Mouse (Mus musculus): ENCODE measurements around the gene Capn3. TPM values are rescaled to one million over a fixed set of nuclear protein-coding genes. Genes with fewer than 3 reads are reported as not detected.

Gene Capn3
- polyA plus RNA-seq, 2 experiments: 2.5 to 3.3 TPM

GRCm38 (mm10) chr2:120454987-120455386 lies 832 bp upstream of the Capn3 start:
- no peak for DNase-seq (ENCODE audit: low read depth in 3 of 3, low spot score in 3 of 3)
- no peak for ATAC-seq (ENCODE audit: insufficient read depth)
- Histone ChIP-seq H3K4me1 (replicated peaks; ENCODE audit: control insufficient read depth in 2 of 2, insufficient read depth in 2 of 2, low read length in 1 of 2) (no peaks in the 10 kb centered on the region), H3K9ac (replicated peaks) (no peak overlapping the region), H3K36me3 (replicated peaks; ENCODE audit: control insufficient read depth, insufficient read depth, low read depth) (no peaks in the 10 kb centered on the region), H3K27me3 (ENCODE audit: control insufficient read depth, insufficient read depth, low read length) (no peaks in the 10 kb centered on the region), H3K27ac (no peak overlapping the region), H3K4me3 (ENCODE audit: insufficient read depth in 1 of 2, low read depth in 2 of 2, low read length in 2 of 2) (no peak overlapping the region), H3K9me3 (ENCODE audit: control insufficient read depth, low read length) (no peaks in the 10 kb centered on the region), H3K4me2 (ENCODE audit: low read depth) (no peak overlapping the region)
- no peak for TF ChIP-seq EP300 (IDR thresholded peaks at IDR 0.05; ENCODE audit: low read depth)
- no peak for TF ChIP-seq CTCF (IDR thresholded peaks at IDR 0.05; ENCODE audit: low read depth)
- WGBS (ENCODE audit: insufficient replicate concordance): 44% methylated on average over 2 of the region's 2 CpGs

- TF ChIP-seq EP300 (IDR thresholded peaks at IDR 0.05; ENCODE audit: low read depth) (no peak), CTCF (IDR thresholded peaks at IDR 0.05; ENCODE audit: low read depth) (no peak)
- Histone ChIP-seq H3K4me2 (ENCODE audit: low read depth) (no peak overlapping the region), H3K27ac (no peak overlapping the region), H3K36me3 (replicated peaks; ENCODE audit: control insufficient read depth, insufficient read depth, low read depth) (no peaks in the 10 kb centered on the region), H3K4me3 (ENCODE audit: insufficient read depth in 1 of 2, low read depth in 2 of 2, low read length in 2 of 2) (no peak overlapping the region), H3K9ac (replicated peaks) (no peak overlapping the region), H3K27me3 (ENCODE audit: control insufficient read depth, insufficient read depth, low read length) (no peaks in the 10 kb centered on the region), H3K9me3 (ENCODE audit: control insufficient read depth, low read length) (no peaks in the 10 kb centered on the region), H3K4me1 (replicated peaks; ENCODE audit: control insufficient read depth in 2 of 2, insufficient read depth in 2 of 2, low read length in 1 of 2) (peaks cover 0 to 15% of the 10 kb centered on the region in 2 experiments; a peak in 2 of 4 replicates)
- DNase-seq (ENCODE audit: low read depth in 3 of 3, low spot score in 3 of 3): no peak
- no peak for ATAC-seq (ENCODE audit: insufficient read depth)
- WGBS (ENCODE audit: insufficient replicate concordance): 79% methylated on average over 4 of the region's 4 CpGs
Observed at GRCm38 (mm10) chr2:120460216-120460615, 4.4 kb downstream of the Capn3 start.

DNA sequence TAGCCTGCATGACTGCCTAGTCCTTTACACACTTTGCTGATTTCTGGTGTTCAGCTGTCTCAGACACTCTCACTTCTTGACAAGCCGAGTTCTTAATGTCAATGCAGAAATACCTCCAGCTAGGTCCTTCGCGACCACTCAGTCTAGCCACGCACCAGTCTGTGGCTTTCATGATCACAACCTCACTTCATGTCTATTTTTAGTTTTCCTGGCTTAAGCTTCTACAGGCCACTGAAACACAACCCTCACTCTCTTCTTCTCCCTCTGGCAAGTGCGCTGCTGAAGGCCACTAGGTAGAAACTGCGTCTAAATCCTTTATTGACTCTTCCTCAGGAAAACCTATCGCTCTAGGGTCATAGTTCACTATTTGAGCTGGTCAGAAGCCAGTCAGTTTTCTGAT lies 7.5 kb downstream of the Capn3 start:
- DNase-seq (ENCODE audit: low read depth in 3 of 3, low spot score in 3 of 3) (no peak), ATAC-seq (ENCODE audit: insufficient read depth) (no peak)
- WGBS (ENCODE audit: insufficient replicate concordance): 40% methylated on average over 7 of the region's 7 CpGs

DNA sequence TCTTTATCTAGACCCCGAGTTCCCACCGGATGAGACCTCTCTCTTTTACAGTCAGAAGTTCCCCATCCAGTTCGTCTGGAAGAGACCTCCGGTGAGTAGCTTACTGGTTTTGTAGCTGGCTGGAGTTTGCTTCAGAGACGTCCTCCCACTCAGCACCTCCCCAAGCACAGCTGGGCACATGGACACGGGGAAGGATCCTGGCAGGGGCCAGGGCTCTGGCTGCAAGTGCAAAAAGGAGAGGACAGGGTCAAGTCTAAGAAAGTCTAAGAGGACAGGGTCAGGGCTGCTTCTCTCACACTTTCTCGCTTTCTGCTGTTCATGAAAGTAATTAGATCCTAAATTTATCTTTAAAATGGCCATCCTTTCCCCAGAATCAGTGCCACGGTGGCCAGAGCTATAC lies 8.3 kb downstream of the Capn3 start:
- Histone ChIP-seq H3K9me3 (ENCODE audit: control insufficient read depth, low read length) (no peaks in the 10 kb centered on the region), H3K9ac (replicated peaks) (no peak overlapping the region), H3K36me3 (replicated peaks; ENCODE audit: control insufficient read depth, insufficient read depth, low read depth) (no peaks in the 10 kb centered on the region), H3K27me3 (ENCODE audit: control insufficient read depth, insufficient read depth, low read length) (no peaks in the 10 kb centered on the region), H3K4me1 (replicated peaks; ENCODE audit: control insufficient read depth in 2 of 2, insufficient read depth in 2 of 2, low read length in 1 of 2) (peaks cover 0 to 18% of the 10 kb centered on the region in 2 experiments; a peak in 2 of 4 replicates), H3K4me3 (ENCODE audit: insufficient read depth in 1 of 2, low read depth in 2 of 2, low read length in 2 of 2) (no peak overlapping the region), H3K27ac (no peak overlapping the region), H3K4me2 (ENCODE audit: low read depth) (no peak overlapping the region)
- WGBS (ENCODE audit: insufficient replicate concordance): 45% methylated on average over 8 of the region's 8 CpGs
- DNase-seq (ENCODE audit: low read depth in 3 of 3, low spot score in 3 of 3): no peak
- no peak for TF ChIP-seq EP300 (IDR thresholded peaks at IDR 0.05; ENCODE audit: low read depth)
- no peak for TF ChIP-seq CTCF (IDR thresholded peaks at IDR 0.05; ENCODE audit: low read depth)
- no peak for ATAC-seq (ENCODE audit: insufficient read depth)

More for the DNA sequence above, 7.5 kb downstream of the Capn3 start:
- Histone ChIP-seq H3K27me3 (ENCODE audit: control insufficient read depth, insufficient read depth, low read length) (no peaks in the 10 kb centered on the region), H3K9me3 (ENCODE audit: control insufficient read depth, low read length) (no peaks in the 10 kb centered on the region), H3K4me1 (replicated peaks; ENCODE audit: control insufficient read depth in 2 of 2, insufficient read depth in 2 of 2, low read length in 1 of 2) (peaks cover 0 to 17% of the 10 kb centered on the region in 2 experiments; a peak in 2 of 4 replicates), H3K4me2 (ENCODE audit: low read depth) (no peak overlapping the region), H3K27ac (no peak overlapping the region), H3K36me3 (replicated peaks; ENCODE audit: control insufficient read depth, insufficient read depth, low read depth) (no peaks in the 10 kb centered on the region), H3K9ac (replicated peaks) (no peak overlapping the region), H3K4me3 (ENCODE audit: insufficient read depth in 1 of 2, low read depth in 2 of 2, low read length in 2 of 2) (no peak overlapping the region)
- no peak for TF ChIP-seq EP300 (IDR thresholded peaks at IDR 0.05; ENCODE audit: low read depth)
- TF ChIP-seq CTCF (IDR thresholded peaks at IDR 0.05; ENCODE audit: low read depth): no peak

DNA sequence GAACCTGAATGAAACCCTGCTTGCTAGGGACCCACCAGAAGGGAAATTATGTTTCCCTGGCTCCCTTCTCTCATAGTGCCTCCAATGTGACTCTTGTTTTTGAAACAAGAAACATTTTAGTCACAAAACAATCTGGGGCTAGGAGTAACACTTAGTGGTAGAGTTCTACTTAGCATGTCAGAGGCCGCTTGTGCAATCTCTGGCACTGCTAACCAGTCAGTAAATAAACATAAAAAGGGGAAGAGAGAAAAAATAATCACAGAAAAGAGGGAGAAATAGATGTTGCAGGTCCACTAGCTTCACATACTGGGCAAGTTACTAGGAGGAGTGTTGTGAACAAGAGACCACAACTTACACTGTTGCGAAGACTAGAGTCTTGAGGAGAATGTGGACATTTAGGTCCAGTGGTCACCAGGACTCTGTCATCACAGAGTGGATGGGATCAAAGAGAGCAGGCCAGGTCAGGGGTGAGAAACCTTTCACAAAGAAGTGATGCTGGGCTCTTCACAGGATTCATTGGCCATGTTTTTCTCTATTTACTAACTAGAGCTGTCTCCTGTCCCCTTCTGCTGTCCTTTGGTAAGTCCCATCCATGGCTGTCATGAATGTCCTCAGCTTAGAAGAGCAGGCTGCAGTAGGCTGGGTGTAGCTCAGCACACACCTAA lies 9.0 kb downstream of the Capn3 start:
- H3K4me1 ChIP-seq (replicated peaks; ENCODE audit: control insufficient read depth in 2 of 2, insufficient read depth in 2 of 2, low read length in 1 of 2): peaks cover 0 to 18% of the 10 kb centered on the region in 2 experiments; a peak in 2 of 4 replicates
- no peaks in the 10 kb centered on the region for H3K27me3 ChIP-seq (ENCODE audit: control insufficient read depth, insufficient read depth, low read length)
- no peak overlapping the region for H3K9ac ChIP-seq (replicated peaks)
- DNase-seq (ENCODE audit: low read depth in 3 of 3, low spot score in 3 of 3) (no peak), ATAC-seq (ENCODE audit: insufficient read depth) (no peak; the same call in 1 of the 2 replicates)
- TF ChIP-seq CTCF (IDR thresholded peaks at IDR 0.05; ENCODE audit: low read depth): no peak
- TF ChIP-seq EP300 (IDR thresholded peaks at IDR 0.05; ENCODE audit: low read depth): no peak
- H3K4me3 ChIP-seq (ENCODE audit: insufficient read depth in 1 of 2, low read depth in 2 of 2, low read length in 2 of 2): no peak overlapping the region
- no peak overlapping the region for H3K27ac ChIP-seq
- no peaks in the 10 kb centered on the region for H3K36me3 ChIP-seq (replicated peaks; ENCODE audit: control insufficient read depth, insufficient read depth, low read depth)
- 81% methylated on average over 2 of the region's 2 CpGs for WGBS (ENCODE audit: insufficient replicate concordance)
- no peaks in the 10 kb centered on the region for H3K9me3 ChIP-seq (ENCODE audit: control insufficient read depth, low read length)
- no peak overlapping the region for H3K4me2 ChIP-seq (ENCODE audit: low read depth)

Data from liver, embryonic 14.5 days (tissue).